Mouse (Mus musculus) erythroblast, embryonic 14.5 days (primary cell): ENCODE results near the gene Fbxw8.

ENCODE experiments used
- GATA1 ChIP-seq: IDR thresholded peaks from 2 replicates; pipeline ENCODE4 v1.6.1; 2012; ENCODE audit warnings: low read length, inconsistent platforms, mixed read lengths
- TAL1 ChIP-seq: IDR thresholded peaks from 3 replicates; pipeline ENCODE4 v1.6.1; 2012; ENCODE audit warnings: low read length, inconsistent platforms, mixed read lengths

DNA sequence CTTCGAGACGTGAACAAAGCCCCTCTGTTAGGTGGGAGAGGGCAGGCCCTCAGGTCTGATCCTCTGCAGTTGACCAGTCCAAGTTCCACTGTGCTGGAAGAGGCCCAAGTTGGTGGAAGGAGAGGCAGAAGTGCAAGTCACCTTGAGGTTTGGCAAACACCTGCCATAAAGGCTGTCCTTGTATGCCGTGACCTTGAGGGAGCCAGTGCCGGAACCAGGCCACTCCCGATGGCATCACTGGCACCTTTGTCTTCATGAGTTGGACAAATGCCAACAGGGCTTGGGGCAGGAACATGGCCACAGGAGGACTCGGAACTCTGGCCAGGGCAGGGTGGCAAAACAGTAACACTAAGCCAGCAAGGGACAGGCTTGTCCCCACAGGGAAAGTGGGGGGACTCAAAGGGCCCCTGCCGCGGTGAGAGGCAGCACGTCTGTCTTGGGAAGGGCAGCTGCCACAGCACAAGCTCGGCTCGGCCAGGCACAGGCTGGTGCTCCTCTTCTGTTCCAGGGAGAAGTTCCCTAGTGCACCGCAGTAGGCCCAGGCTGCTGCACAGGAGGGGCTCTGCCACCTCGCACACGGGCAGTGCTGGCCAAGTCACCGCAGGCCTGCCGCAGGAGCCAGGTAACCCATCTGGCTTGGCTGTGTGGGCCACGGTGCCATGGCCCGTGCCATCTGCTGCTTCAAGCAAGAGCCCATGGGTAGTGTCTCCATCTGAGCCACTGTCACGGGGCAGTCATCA lies 89.6 kb downstream of the Fbxw8 start:
- TF ChIP-seq GATA1 (no peak), TAL1 (no peak)
